Comparison of ENCODE assay signal across 15 mouse cellular contexts in genomic region chr3:60398796-60399195, GRCm38 (mm10).
"Had no signal": no experiment of that assay in that cellular context is flagged by ENCODE, and none has a peak within 500 bp of the region (broad histone marks: within the 10 kb centered on the region; RNA-seq: fewer than 3 reads in every experiment).

No protein-coding gene starts in this region.

- H3K4me1 ChIP-seq: midbrain, embryonic 13.5 days; midbrain, embryonic 15.5 days; neural tube, embryonic 12.5 days; stomach, embryonic 15.5 days had no signal

- ATAC-seq: midbrain, embryonic 13.5 days; midbrain, embryonic 15.5 days had no signal

- H3K4me3 ChIP-seq: megakaryocyte, embryonic 14.5 days; midbrain, embryonic 13.5 days; midbrain, embryonic 15.5 days; neural tube, embryonic 12.5 days; stomach, embryonic 15.5 days had no signal

- DNase-seq: lung, adult 18-20 months; lung, embryonic 14.5 days; lung, postnatal 14 days; lung, postnatal 36 days; right cerebral cortex, postnatal 14 days; thymus, adult 2 months; thymus, postnatal 25 days had no signal

- H3K27ac ChIP-seq: macrophage; midbrain, embryonic 13.5 days; midbrain, embryonic 15.5 days; neural tube, embryonic 12.5 days; stomach, embryonic 15.5 days; stomach, postnatal 0 days had no signal

- H3K27me3 ChIP-seq: megakaryocyte, embryonic 14.5 days; midbrain, embryonic 13.5 days; midbrain, embryonic 15.5 days; neural tube, embryonic 12.5 days; stomach, embryonic 15.5 days had no signal

- H3K9me3 ChIP-seq: megakaryocyte, embryonic 14.5 days; midbrain, embryonic 13.5 days; midbrain, embryonic 15.5 days; neural tube, embryonic 12.5 days; stomach, embryonic 15.5 days had no signal

- H3K9ac ChIP-seq: lung, embryonic 14.5 days; midbrain, embryonic 13.5 days; midbrain, embryonic 15.5 days; neural tube, embryonic 12.5 days; stomach, embryonic 15.5 days had no signal

- H3K36me3 ChIP-seq: midbrain, embryonic 13.5 days; midbrain, embryonic 15.5 days; neural tube, embryonic 12.5 days; stomach, embryonic 15.5 days had no signal

- H3K4me2 ChIP-seq: lung, embryonic 14.5 days; midbrain, embryonic 11.5 days; midbrain, embryonic 13.5 days; midbrain, embryonic 15.5 days; neural tube, embryonic 12.5 days; stomach, embryonic 15.5 days had no signal
